Mouse (Mus musculus) neutrophil, adult 5-6 weeks (primary cell): ENCODE data around the gene Spint5. TPM values are rescaled to one million over a fixed set of nuclear protein-coding genes. Genes with fewer than 3 reads are reported as not detected.
"Not testable (repeated sequence)": the region's sequence is repeated elsewhere in the genome, so short reads cannot be mapped to it uniquely, and the experiment has no call there.

Source experiments
- ATAC-seq: fragments of 151-379, 151-347 bp; 2 replicates; pipeline ENCODE4 v1.8.0; 2017; ENCODE audit warnings: mild to moderate bottlenecking, moderate TSS enrichment; ENCODE audit not compliant: insufficient number of reproducible peaks, poor library complexity, low FRiP score, severe bottlenecking; ENCODE audit errors: extremely low read depth
- total RNA-seq: library from RNA; stranded (forward); fragments of 200-1000 nt; gene quantifications from 2 replicates; pipeline ENCODE4 v1.2.3, GENCODE M21; 2017

Gene Spint5
- not detected in 2 replicates for total RNA-seq

DNA sequence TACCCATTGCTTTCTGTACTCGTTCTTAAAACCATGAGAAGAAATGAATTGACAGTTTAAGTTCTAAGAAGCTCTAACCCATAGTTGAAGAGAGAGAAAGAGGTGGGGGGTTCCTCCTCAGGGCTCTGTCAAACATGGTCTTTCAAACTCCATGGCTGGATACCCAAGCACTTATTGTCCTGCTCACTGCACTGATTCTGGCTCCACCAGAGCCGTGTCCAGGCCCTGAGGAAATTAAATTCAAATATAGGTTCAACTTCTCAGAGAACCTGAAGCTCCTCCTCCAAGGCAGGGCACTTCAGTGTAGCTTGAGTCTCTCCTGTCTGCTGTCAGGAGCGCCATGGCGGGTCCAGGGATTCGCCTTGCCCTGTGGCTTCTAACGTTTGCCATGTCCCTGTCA lies at the start of gene Spint5:
TSS of gene Spint5 (plus strand) at position 301 of the 400 bp plus-strand sequence.
- ATAC-seq, result no peak

DNA sequence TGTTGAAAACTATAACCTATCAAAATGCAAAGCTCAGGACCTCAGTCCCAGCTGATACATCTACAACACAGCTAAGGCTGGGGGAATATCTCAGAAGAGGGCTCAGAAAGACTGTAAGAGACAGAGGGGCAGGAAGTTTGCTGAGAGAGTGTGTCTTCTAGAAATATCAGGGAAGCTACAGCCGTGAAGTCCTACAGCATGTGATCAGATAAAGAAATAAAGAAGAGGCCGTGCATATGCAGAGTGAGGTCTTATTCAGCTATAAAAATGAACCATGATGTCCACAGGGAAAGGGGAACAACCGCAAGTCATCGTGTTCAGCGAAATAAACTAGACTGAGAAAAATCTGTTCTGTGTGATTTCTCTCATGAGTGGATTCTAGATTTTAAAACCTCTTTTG lies 44.8 kb upstream of the Spint5 start:
- ATAC-seq, result no peak

GRCm38 (mm10) chr2:164670938-164671337 lies 44.2 kb upstream of the Spint5 start:
- no peak for ATAC-seq

- ATAC-seq, result no peak
Measured at GRCm38 (mm10) chr2:164673987-164674386, 41.1 kb upstream of the Spint5 start, which contains the start of gene Wfdc11. Wfdc11 (minus strand) TSS chr2:164674087.

GRCm38 (mm10) chr2:164676103-164676502 lies 39.0 kb upstream of the Spint5 start:
- ATAC-seq, result no peak

DNA sequence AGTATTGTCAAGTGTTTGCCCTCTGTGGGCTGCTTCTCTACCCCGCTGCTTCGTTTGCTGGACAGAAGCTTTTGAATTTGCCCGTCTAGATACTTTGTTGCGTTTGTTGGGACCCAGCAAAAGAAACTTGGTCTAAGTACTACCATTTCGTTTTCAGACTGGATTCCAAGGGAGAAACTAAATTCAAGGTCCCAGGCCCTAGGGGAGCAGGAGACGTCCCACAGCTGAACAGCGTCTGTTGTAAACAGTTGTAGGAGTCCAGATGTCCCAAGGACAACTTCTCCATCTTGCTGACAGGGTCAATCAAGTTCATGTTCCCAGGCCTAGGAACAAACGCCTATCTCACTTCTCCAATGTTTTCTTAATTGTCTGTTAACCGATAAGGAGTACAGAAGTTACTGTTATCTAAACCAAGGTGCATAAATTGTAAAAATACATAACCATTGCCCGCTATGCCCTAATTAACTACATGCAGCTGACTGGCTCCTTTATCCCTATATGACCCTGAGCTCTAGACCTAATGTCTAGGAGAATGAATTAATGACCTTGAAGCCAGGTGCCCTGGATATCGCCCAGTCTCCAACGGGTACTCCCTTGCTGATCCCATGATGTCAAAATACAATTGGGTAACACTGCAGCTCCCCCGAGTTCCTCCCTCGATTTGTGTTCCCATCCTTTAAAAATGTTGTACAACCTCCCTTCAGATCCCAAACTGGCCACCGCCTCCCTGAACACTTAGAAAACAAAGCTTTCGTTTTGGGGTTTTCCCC lies 38.0 kb upstream of the Spint5 start:
- no peak for ATAC-seq

DNA sequence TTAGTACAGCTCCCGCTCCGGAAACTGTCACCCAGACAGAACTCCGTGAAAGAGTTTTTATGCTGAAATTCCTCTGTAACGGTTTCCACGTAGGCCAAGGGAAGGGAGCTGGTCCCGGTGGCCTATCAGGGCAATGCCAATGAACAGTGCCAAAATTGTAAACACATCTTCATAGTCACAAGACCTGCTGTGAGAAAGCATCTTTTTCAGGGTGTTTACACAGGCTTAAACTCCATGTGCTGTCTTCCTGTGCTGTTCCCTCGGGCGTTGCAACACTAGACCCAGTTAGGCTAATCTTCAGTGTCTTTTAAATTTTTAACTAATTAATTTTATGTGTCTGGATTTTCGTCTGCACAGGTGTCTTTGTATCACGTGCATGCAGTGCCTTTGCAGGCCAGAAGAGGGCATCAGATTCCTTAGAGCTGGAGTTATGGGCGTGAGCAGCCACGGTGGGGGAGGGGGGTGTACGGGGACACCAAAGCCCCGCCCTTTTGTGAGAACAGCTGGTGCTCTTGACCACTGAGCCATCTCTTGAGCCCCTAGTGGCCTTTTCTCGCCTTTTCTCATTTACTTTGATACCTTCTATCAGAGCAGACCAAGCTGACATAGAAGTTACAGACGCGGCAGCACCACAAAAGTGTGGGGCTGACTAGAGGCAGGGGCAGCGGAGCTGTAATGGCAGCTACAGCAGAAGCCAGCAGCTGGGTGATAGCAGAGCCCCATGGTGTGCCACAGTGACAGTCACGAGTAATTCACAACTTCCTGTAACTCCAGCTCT lies 36.1 kb upstream of the Spint5 start:
- peak; percentile 84 for ATAC-seq

GRCm38 (mm10) chr2:164679906-164680305 lies 35.2 kb upstream of the Spint5 start:
- peak; percentile 73 for ATAC-seq

GRCm38 (mm10) chr2:164684807-164685206 lies 30.3 kb upstream of the Spint5 start, which contains the start of gene Wfdc13:
Wfdc13 (plus strand) TSS chr2:164685107.
- no peak for ATAC-seq

DNA sequence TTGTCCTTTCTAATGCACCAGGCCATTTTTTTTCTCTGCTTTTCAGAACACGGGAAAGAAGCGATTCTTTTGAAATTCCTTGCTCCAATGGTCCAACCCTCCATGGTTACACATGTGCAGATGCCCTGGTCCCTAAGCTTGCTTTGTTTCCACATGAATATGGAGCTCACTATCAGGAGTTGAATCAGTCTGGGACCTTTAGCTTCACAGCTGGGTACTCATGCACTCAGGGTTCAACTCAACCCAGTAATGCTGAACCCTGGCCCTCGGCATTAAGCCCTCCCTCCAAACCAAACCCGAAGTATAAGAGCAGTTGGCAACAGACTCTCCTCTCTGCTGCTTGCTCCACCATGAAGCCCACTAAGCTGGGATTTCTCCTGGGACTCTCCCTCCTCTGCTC lies 16.9 kb upstream of the Spint5 start, which contains the start of gene Spint4:
TSS of gene Spint4 (plus strand) at position 301 of the 400 bp plus-strand sequence.
- no peak for ATAC-seq

DNA sequence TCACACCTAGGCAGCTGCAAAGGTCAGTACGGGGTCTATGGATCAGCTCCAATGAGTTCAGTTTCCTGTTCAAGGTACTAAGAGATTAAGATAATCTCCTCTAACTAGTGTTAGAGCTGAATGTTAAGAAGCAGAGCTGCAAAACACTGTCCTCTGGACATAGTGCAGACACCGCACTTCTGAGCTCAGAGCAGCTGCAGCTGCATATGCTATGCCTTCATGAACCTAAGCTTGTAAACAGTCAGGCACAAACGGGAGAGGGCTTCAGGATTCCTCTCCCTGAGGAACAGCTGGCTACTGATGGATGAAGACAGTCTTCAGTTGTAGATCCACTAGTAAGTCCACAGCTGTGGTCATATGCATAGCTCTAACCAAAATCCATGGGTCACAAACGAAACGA lies 14.1 kb upstream of the Spint5 start:
- no peak for ATAC-seq

- no peak for ATAC-seq
Measured at GRCm38 (mm10) chr2:164701761-164702160, 13.3 kb upstream of the Spint5 start.

- ATAC-seq, result no peak
Measured at GRCm38 (mm10) chr2:164704235-164704634, 10.9 kb upstream of the Spint5 start.

- ATAC-seq, result no peak
Measured at GRCm38 (mm10) chr2:164705328-164705727, 9.8 kb upstream of the Spint5 start.

DNA sequence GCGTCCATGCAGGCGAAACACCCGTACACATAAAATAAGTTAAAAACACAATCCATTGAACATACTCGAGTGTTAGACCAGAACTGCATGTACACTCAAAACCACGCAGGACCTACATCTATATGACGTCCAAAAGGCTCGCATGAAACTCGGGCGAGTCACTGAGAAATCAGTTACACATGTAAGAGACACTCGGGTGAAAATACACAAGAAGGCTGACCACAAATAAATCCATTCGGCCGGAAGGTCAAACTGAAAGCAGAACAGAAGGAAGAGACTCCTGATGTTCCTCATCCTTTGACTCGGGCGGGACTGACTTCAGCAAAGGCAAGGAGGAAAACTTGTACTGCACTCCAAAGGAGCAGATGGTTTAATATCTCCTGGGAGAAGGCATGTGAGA lies 9.1 kb upstream of the Spint5 start:
- ATAC-seq, result no peak

DNA sequence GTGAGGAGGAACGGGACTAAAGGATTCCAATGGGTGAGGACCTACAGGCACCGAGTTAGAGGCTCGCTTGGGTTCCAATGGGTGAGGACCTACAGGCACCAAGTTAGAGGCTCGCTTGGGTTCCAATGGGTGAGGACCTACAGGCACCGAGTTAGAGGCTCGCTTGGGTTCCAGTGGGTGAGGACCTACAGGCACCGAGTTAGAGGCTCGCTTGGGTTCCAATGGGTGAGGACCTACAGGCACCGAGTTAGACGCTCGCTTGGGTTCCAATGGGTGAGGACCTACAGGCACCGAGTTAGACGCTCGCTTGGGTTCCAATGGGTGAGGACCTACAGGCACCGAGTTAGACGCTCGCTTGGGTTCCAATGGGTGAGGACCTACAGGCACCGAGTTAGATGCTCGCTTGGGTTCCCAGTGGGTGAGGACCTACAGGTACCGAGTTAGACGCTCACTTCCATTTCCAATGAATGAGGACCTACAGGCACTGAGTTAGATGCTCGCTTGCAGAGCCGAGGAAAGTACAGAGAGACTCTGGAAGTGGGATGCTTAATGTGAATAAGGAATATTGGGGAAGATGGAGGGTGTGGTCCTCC lies 1.2 kb downstream of the Spint5 start:
- ATAC-seq, result not testable (repeated sequence)

- no peak for ATAC-seq
Measured at GRCm38 (mm10) chr2:164723276-164723675, 8.2 kb downstream of the Spint5 start.

- peak; percentile 84 for ATAC-seq
Measured at GRCm38 (mm10) chr2:164725895-164726619, 11.0 kb downstream of the Spint5 start.

GRCm38 (mm10) chr2:164731719-164732118 lies 16.6 kb downstream of the Spint5 start:
- no peak for ATAC-seq
